Mouse (Mus musculus): ENCODE data around the gene Arhgap27. TPM values are rescaled to one million over a fixed set of nuclear protein-coding genes. Genes with fewer than 3 reads are reported as not detected.
"Not testable (repeated sequence)": the region's sequence is repeated elsewhere in the genome, so short reads cannot be mapped to it uniquely, and the experiment has no call there.

Arhgap27 gene
- total RNA-seq (2021): 10 to 100 TPM; 10.8 to 14.0 TPM
- long read RNA-seq, experiment 1, full-length matches to known transcripts: 1 of 13 reads
- long read RNA-seq, experiment 1, partial matches to known transcripts: 4 of 13 reads
- long read RNA-seq, experiment 1, other reads (novel, unspliced or antisense): 8 of 13 reads
- long read RNA-seq, experiment 2, full-length matches to known transcripts: 4 of 19 reads
- long read RNA-seq, experiment 2, partial matches to known transcripts: 3 of 19 reads
- long read RNA-seq, experiment 2, other reads (novel, unspliced or antisense): 12 of 19 reads

DNA sequence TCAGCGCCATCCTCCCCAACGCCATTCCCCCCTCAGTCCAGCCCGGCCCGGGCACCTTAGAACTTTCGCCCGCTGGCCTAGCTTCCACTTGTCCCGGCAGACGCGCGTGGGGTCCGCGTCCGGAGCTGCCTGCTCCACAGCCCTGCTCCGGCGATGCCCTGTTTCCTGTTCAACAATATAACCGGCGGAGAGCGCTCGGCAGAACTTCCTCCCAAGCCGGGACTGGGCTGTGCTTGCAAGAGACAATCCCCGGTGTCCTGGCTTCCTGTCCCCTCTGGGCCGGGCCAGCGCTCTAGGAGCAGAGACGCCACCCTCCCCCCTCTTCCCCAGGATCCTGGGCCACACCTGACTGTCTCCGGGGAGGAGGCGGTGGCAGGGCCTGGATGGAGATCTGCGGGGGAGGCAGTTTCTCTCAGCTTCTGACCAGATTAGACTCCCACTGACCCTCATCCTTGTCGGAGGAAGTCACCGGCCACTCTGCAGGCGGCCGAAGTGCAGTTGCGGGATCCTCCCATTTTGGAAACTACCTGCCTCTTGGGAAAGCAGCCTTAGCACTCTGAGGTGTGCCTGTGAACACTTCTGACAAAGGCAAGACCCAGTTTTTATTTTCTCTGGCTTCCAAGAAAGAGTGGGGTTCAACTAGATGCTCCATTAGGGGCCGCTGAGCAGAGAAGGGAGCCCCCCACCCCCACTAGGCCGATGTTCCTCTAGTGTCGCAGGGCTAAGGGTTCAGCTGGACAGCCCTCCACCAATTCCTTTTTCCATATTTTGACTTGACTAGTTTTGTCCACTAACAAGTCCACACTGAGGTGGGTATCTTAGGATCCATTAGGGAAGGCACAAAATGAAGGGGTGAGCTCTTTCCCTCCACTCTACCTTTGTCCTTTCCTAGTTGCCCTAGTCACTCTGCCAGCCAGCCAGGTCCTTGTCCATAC is at the start of gene Arhgap27:
Gene Arhgap27 (minus strand): TSS at position 479 of the 935 bp plus-strand sequence.
- TF ChIP-seq CTCF (IDR thresholded peaks at IDR 0.05): no peak
- peak within 1 kb of the TSS; percentile 51 for H3K4me3 ChIP-seq
- intact Hi-C loops (cut with DNase I): loop anchor here (5.0 kb wide), 1 partner anchor 49 kb away; the partner anchor contains the start of gene Plekhm1
- DNase-seq (ENCODE audit: extremely low spot score in 1 of 2, low spot score in 2 of 2): no peak
- peak within 1 kb of the TSS; percentile 86 for H3K27ac ChIP-seq

DNA sequence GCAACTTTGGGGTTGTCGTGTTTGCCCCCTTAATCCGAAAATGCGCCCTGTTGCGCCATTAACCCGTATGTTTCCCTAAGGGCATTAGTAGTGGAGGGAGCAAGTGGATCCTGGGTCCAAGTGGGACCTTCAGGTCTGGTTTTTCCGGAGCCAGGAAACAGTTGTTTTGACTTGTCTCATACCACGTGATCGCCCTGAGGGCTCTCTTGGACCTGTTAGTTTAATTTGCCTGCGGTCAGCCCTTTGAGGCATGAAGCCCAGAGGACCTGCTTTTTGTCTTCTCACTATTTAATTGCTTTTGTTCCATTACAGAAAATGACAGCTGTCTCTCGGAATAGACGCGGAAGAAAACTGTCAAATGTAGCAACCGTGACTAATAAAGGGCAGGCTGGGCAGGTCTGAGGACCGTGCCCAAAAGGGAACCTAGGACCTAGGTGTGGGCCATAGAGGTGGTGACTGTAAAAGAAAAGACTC is 49.5 kb upstream of the Arhgap27 start:
- H3K27ac ChIP-seq: peak overlapping the region; percentile 91
- H3K4me3 ChIP-seq: peak overlapping the region; percentile 100
- intact Hi-C loops (cut with DNase I): loop anchor here (5.0 to 10.0 kb wide), 3 partner anchors 51 to 262 kb away; partner anchors contain the start of gene Arhgap27
- no peak for TF ChIP-seq CTCF (IDR thresholded peaks at IDR 0.05)
- DNase-seq (ENCODE audit: extremely low spot score in 1 of 2, low spot score in 2 of 2): no peak

DNA sequence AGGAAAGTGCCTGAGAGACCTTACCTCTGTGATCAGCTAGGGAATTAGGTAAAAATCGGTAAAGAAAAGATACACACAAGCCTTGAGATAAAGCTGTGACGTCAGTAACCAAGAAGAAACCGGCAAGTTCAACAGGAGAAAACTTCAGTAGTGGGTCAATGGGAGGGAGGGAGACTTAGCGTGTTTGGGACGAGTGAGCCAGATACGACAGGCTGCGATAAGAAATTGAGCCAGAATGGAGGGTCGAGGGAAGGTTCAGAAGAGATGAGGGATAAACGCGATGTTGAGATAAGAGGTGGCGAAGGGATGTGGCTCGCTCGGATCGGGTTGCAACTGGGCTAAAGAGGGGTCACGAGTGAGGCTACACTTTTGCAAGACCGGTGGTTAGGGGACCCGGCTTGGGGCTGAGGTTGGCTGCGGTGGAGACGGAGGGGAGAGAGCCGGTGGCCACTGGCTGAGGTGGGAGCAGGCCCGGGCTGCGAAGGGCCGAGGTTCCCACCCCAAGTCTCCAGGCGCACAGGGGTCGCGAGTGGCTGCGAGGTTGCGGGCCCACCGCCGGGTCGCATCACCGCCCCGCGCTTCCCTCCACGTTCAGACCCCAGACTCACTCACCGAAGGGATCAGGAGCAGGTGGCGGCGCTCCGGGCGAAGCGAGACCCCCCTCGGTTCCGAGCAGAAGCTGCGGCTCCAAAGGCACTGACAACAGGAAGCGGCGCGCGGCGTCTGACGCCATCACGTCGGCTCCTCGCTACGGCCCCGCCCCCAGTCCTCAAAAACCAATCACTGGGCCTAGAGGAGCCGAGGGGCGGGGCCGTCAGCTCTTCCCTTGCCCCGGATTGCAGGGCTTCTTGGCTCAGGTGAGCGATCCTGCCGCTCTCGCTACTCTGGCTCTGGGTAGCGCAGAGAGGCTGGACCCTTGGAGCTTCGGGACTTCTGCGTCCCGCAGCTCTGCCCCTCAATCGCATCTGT is 48.8 kb upstream of the Arhgap27 start, which contains the start of gene Plekhm1:
Gene Plekhm1 (minus strand): TSS at position 707 of the 969 bp plus-strand sequence.
- intact Hi-C loops (cut with DNase I): loop anchor here (5.0 to 10.0 kb wide), 3 partner anchors 50 to 263 kb away; partner anchors contain the start of gene Arhgap27
- TF ChIP-seq CTCF (IDR thresholded peaks at IDR 0.05): no peak; the same call in 1 of the 2 replicates

DNA sequence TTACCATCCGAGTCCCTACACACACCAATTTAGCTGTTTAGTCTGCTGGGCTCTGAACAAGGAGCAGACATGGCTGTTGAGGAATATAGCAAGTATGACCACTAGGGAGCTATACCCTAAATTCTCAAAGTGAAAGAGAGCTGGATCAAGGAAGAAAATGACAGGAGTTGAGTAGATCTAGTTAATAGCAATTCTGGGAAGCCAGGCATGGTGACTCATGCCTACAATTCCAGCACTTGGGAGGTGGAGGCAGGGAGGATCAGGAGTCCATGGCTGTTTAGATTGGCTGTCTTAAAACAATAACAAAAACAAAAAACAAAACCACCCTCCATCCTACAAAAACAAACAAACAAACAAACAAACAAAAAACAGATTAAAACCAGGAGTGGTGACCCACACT is 47.8 kb upstream of the Arhgap27 start:
- no peak for TF ChIP-seq CTCF (IDR thresholded peaks at IDR 0.05)
- intact Hi-C loops (cut with DNase I): loop anchor here (5.0 to 10.0 kb wide), 3 partner anchors 49 to 264 kb away; partner anchors contain the start of gene Arhgap27
- Histone ChIP-seq H3K4me3 (no peak overlapping the region; the same call in 1 of the 2 replicates), H3K27ac (no peak overlapping the region)
- DNase-seq (ENCODE audit: extremely low spot score in 1 of 2, low spot score in 2 of 2): no peak

More for the DNA sequence above, 48.8 kb upstream of the Arhgap27 start, which contains the start of gene Plekhm1:
- Histone ChIP-seq H3K4me3 (peak within 1 kb of the TSS; percentile 100), H3K27ac (peak within 1 kb of the TSS; percentile 91)
- DNase-seq (ENCODE audit: extremely low spot score in 1 of 2, low spot score in 2 of 2): peak; percentile 93 to 95

DNA sequence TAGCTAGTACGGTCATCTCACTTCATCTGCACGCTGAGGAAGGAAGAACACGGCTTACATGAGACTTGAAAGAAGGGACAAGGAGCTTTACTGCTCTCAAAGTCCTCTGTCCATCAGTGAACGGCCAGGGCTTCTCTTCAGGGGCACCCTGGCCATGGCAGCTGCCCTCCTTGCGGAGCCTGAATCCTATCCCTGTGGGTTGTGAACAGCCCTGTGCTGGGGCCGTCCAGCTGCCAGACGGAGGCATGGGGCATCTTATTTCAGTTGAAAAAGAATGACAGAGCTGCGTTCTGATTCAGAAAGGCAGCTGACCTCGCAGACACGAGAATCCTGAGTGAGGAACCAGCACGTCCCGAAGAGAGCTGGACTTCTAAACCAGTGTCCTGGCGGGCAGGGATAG is 45.4 kb upstream of the Arhgap27 start:
- intact Hi-C loops (cut with DNase I): no loop called here
- Histone ChIP-seq H3K4me3 (no peak overlapping the region), H3K27ac (no peak overlapping the region)
- no peak for DNase-seq (ENCODE audit: extremely low spot score in 1 of 2, low spot score in 2 of 2)
- no peak for TF ChIP-seq CTCF (IDR thresholded peaks at IDR 0.05)

DNA sequence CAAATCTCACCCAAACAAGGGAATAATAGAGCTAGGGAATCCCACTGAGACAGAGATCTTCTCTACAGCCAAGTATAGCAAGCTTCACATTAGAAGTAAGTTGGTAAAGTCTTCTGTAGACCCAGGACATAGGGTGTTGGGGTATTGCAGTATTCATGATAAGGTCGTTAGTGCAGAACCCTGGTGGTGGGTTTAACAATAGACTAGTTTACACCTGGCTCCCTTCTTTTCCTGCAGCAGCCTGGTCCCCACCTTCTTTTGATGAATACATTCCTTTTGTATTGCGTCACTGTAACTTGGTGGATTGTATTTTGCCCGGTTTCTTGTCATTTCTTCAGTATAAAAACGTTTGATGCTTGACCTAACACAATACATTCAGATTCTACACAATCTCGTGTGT is 43.6 kb upstream of the Arhgap27 start:
- DNase-seq (ENCODE audit: extremely low spot score in 1 of 2, low spot score in 2 of 2); intact Hi-C loops (cut with DNase I); H3K27ac ChIP-seq; H3K4me3 ChIP-seq: not testable (repeated sequence)

DNA sequence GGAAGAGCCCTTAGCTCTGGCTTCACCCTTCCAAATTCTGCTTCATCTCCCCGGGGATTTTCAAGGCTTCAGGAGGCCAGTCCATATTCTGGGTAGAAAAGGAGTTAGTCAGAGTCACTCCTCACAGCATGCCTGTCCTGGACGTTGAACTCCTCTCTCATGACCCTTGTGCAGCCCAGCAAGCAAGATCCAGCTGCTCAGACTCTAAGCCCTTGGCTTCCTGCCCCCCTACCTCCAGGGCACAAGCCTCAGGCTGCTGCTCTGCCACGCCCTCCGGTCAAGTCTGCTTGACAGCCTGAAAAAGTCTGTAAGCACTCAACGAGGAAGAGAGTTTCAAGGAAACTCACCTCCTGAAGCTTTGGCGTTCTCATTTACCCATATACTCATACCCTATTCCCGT is 43.1 kb upstream of the Arhgap27 start:
- 0 out of 2 replicates have a peak overlapping the region, but pooled peaks have one; percentile 32 for H3K27ac ChIP-seq
- no peak for DNase-seq (ENCODE audit: extremely low spot score in 1 of 2, low spot score in 2 of 2)
- intact Hi-C loops (cut with DNase I): no loop called here
- no peak for TF ChIP-seq CTCF (IDR thresholded peaks at IDR 0.05)
- no peak overlapping the region for H3K4me3 ChIP-seq

DNA sequence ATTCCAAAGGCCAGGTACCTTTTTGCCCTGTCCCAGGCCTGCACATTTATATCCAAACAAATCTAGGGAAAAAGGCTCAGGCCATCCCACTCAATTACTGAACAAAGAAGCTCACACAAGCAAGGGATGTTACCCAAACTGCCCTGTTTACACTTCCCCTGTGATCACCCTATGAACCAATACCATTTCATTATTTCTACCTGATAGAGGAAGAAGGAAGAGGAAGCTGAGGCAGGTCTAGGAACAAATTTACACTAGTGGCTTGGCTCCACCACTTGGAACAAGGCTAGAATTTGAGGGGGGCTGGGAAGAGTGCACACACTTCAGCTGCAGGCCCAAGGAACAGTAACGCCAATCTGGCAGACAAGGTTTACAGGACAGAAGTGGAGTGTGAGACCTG is 42.3 kb upstream of the Arhgap27 start:
- Histone ChIP-seq H3K27ac (no peak overlapping the region), H3K4me3 (no peak overlapping the region)
- no peak for TF ChIP-seq CTCF (IDR thresholded peaks at IDR 0.05)
- no peak for DNase-seq (ENCODE audit: extremely low spot score in 1 of 2, low spot score in 2 of 2)
- intact Hi-C loops (cut with DNase I): no loop called here

DNA sequence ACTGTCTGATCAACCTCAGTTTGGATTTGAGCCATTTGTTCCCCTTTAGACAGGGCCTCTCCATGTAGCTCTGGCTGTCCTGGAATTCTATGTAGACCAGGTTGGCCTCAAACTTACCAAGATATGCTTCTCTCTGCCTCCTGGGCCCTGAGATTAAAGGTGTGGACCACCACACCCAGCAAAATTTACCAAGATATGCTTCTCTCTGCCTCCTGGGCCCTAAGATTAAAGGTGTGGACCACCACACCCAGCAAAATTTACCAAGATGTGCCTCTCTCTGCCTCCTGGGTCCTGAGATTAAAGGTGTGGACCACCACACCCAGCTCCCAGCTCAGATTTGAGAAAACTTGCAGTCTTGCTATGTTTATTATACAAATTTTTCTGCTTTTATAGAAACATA is 41.1 kb upstream of the Arhgap27 start:
- intact Hi-C loops (cut with DNase I): no loop called here
- H3K27ac ChIP-seq: no peak overlapping the region
- no peak for TF ChIP-seq CTCF (IDR thresholded peaks at IDR 0.05)
- H3K4me3 ChIP-seq: no peak overlapping the region
- DNase-seq (ENCODE audit: extremely low spot score in 1 of 2, low spot score in 2 of 2): no peak

DNA sequence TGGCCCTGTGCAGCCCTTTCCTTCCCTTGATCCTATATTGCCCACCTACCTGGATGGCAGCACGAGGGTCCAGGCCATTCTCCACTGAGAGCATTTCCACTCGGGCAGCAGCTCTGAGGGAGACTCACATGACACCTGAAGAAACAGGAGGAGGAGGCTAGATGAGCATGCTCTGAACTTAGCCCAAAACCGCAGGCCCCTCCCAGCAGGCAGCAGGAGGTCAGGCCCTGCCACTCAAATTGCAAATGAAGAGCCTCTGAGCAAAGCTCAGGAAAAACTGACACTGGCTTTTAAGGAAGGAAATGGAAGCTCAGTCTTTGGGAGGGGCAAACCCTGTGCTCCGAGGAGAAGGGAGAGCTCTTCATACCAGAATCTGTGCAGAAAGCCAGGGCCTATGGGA is 40.3 kb upstream of the Arhgap27 start:
- Histone ChIP-seq H3K27ac (no peak overlapping the region), H3K4me3 (no peak overlapping the region)
- no peak for TF ChIP-seq CTCF (IDR thresholded peaks at IDR 0.05)
- no peak for DNase-seq (ENCODE audit: extremely low spot score in 1 of 2, low spot score in 2 of 2)
- intact Hi-C loops (cut with DNase I): no loop called here

DNA sequence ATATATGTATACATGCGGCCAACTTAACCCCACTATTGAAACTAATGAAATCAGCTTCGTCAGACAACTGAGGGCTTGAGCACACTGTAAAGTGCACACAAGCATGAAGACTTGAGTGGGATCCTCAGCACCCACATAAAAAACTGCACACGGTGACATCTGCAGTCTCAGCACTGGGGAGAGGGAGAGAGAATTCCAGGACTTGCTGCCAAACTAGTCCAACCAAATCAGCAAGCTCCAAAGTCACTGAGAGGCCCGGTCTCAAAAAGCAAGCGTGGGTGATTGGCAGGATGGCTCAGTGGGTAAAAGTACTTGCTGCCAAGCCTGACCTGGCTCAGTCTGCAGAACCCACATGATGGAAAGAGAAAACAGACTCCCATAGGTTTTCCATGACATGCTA is 39.2 kb upstream of the Arhgap27 start:
- no peak for TF ChIP-seq CTCF (IDR thresholded peaks at IDR 0.05)
- intact Hi-C loops (cut with DNase I): no loop called here
- H3K4me3 ChIP-seq: no peak overlapping the region
- DNase-seq (ENCODE audit: extremely low spot score in 1 of 2, low spot score in 2 of 2): no peak
- H3K27ac ChIP-seq: no peak overlapping the region

All from left cerebral cortex, adult 2 months (tissue).